Mouse (Mus musculus): ENCODE measurements around the gene Kif1b. TPM values are rescaled to one million over a fixed set of nuclear protein-coding genes. Genes with fewer than 3 reads are reported as not detected.

Kif1b gene
- polyA plus RNA-seq, 1 experiment from 2014 or later = 38.9 TPM

GRCm38 (mm10) chr4:149317387-149317786 lies 9.9 kb upstream of the Kif1b start:
- H3K4me2 ChIP-seq = no peak overlapping the region
- H3K36me3 ChIP-seq (ENCODE audit: insufficient read depth) = no peaks in the 10 kb centered on the region
- DNase-seq = no peak
- H3K9me3 ChIP-seq (ENCODE audit: low read depth, low read length) = no peaks in the 10 kb centered on the region
- H3K4me1 ChIP-seq (ENCODE audit: insufficient read depth) = no peaks in the 10 kb centered on the region
- H3K9ac ChIP-seq = no peak overlapping the region
- H3K27me3 ChIP-seq (ENCODE audit: insufficient read depth, low read length) = no peaks in the 10 kb centered on the region
- no peak overlapping the region for H3K4me3 ChIP-seq (ENCODE audit: low read depth, low read length)
- 33% methylated on average over 5 of the region's 5 CpGs for WGBS
- ATAC-seq (ENCODE audit: insufficient read depth) = no peak
- no peak for TF ChIP-seq CTCF (IDR thresholded peaks at IDR 0.05; ENCODE audit: low read depth)
- H3K27ac ChIP-seq (ENCODE audit: low read depth) = no peak overlapping the region

- H3K27ac ChIP-seq (ENCODE audit: low read depth) = no peak overlapping the region
- WGBS = 76% methylated on average over 11 of the region's 11 CpGs
- H3K9ac ChIP-seq = no peak overlapping the region
Observed at GRCm38 (mm10) chr4:149314275-149314837, 6.9 kb upstream of the Kif1b start.

GRCm38 (mm10) chr4:149313558-149314253 lies 6.2 kb upstream of the Kif1b start:
- Histone ChIP-seq H3K27ac (ENCODE audit: low read depth) (peak overlapping the region; percentile 18; the same call in 1 of the 2 replicates), H3K9me3 (ENCODE audit: low read depth, low read length) (no peaks in the 10 kb centered on the region), H3K4me3 (ENCODE audit: low read depth, low read length) (no peak overlapping the region), H3K9ac (peak overlapping the region; percentile 13; the same call in 1 of the 2 replicates), H3K4me1 (ENCODE audit: insufficient read depth) (no peaks in the 10 kb centered on the region), H3K36me3 (ENCODE audit: insufficient read depth) (no peaks in the 10 kb centered on the region), H3K27me3 (ENCODE audit: insufficient read depth, low read length) (no peaks in the 10 kb centered on the region), H3K4me2 (no peak overlapping the region)
- TF ChIP-seq CTCF (IDR thresholded peaks at IDR 0.05; ENCODE audit: low read depth) = no peak
- ATAC-seq (ENCODE audit: insufficient read depth) = no peak
- no peak for DNase-seq
- WGBS = 78% methylated on average over 12 of the region's 12 CpGs

More at GRCm38 (mm10) chr4:149314275-149314837, 6.9 kb upstream of the Kif1b start:
- no peaks in the 10 kb centered on the region for H3K36me3 ChIP-seq (ENCODE audit: insufficient read depth)
- no peaks in the 10 kb centered on the region for H3K9me3 ChIP-seq (ENCODE audit: low read depth, low read length)
- no peaks in the 10 kb centered on the region for H3K27me3 ChIP-seq (ENCODE audit: insufficient read depth, low read length)
- no peak overlapping the region for H3K4me3 ChIP-seq (ENCODE audit: low read depth, low read length)
- DNase-seq (peak; percentile 56), ATAC-seq (ENCODE audit: insufficient read depth) (no peak)
- no peak for TF ChIP-seq CTCF (IDR thresholded peaks at IDR 0.05; ENCODE audit: low read depth)
- no peaks in the 10 kb centered on the region for H3K4me1 ChIP-seq (ENCODE audit: insufficient read depth)
- H3K4me2 ChIP-seq = no peak overlapping the region

GRCm38 (mm10) chr4:149311996-149312395 lies 4.5 kb upstream of the Kif1b start:
- no peak for TF ChIP-seq CTCF (IDR thresholded peaks at IDR 0.05; ENCODE audit: low read depth)
- ATAC-seq (ENCODE audit: insufficient read depth) = no peak
- Histone ChIP-seq H3K4me3 (ENCODE audit: low read depth, low read length) (no peak overlapping the region), H3K9me3 (ENCODE audit: low read depth, low read length) (no peaks in the 10 kb centered on the region), H3K9ac (no peak overlapping the region), H3K4me1 (ENCODE audit: insufficient read depth) (no peaks in the 10 kb centered on the region), H3K27ac (ENCODE audit: low read depth) (no peak overlapping the region), H3K27me3 (ENCODE audit: insufficient read depth, low read length) (no peaks in the 10 kb centered on the region), H3K4me2 (no peak overlapping the region), H3K36me3 (ENCODE audit: insufficient read depth) (no peaks in the 10 kb centered on the region)
- no peak for DNase-seq
- WGBS = 74% methylated on average over 5 of the region's 5 CpGs

- Histone ChIP-seq H3K36me3 (ENCODE audit: insufficient read depth) (no peaks in the 10 kb centered on the region), H3K9me3 (ENCODE audit: low read depth, low read length) (no peaks in the 10 kb centered on the region), H3K27ac (ENCODE audit: low read depth) (peak overlapping the region; percentile 84; the same call in 1 of the 2 replicates), H3K9ac (peak overlapping the region; percentile 68), H3K4me3 (ENCODE audit: low read depth, low read length) (peak overlapping the region; percentile 96), H3K4me1 (ENCODE audit: insufficient read depth) (peaks cover 8% of the 10 kb centered on the region; the same call in 1 of the 2 replicates), H3K27me3 (ENCODE audit: insufficient read depth, low read length) (no peaks in the 10 kb centered on the region), H3K4me2 (peak overlapping the region; percentile 84)
- 52% methylated on average over 3 of the region's 3 CpGs for WGBS
- DNase-seq = no peak
- no peak for TF ChIP-seq CTCF (IDR thresholded peaks at IDR 0.05; ENCODE audit: low read depth)
- ATAC-seq (ENCODE audit: insufficient read depth) = no peak
Observed at GRCm38 (mm10) chr4:149308491-149308820, 963 bp upstream of the Kif1b start.

- H3K4me3 ChIP-seq (ENCODE audit: low read depth, low read length) = peak overlapping the region; percentile 96
- no peaks in the 10 kb centered on the region for H3K36me3 ChIP-seq (ENCODE audit: insufficient read depth)
- H3K9ac ChIP-seq = peak overlapping the region; percentile 92
- no peaks in the 10 kb centered on the region for H3K9me3 ChIP-seq (ENCODE audit: low read depth, low read length)
- H3K4me2 ChIP-seq = peak overlapping the region; percentile 76
- no peaks in the 10 kb centered on the region for H3K27me3 ChIP-seq (ENCODE audit: insufficient read depth, low read length)
- H3K27ac ChIP-seq (ENCODE audit: low read depth) = peak overlapping the region; percentile 91
- TF ChIP-seq CTCF (IDR thresholded peaks at IDR 0.05; ENCODE audit: low read depth) = no peak
- under 1% methylated on average over 72 of the region's 83 CpGs for WGBS
- H3K4me1 ChIP-seq (ENCODE audit: insufficient read depth) = peaks cover 11% of the 10 kb centered on the region; the same call in 1 of the 2 replicates
- DNase-seq (peak; percentile 82), ATAC-seq (ENCODE audit: insufficient read depth) (peak; percentile 72)
Observed at GRCm38 (mm10) chr4:149306712-149307595, 539 bp downstream of the Kif1b start.

Measured in lung, embryonic 14.5 days (tissue).